Mouse (Mus musculus) ES-Bruce4 (cell line): Measurements from ENCODE around the gene Fbxl18.

Experiments used
- CTCF ChIP-seq: IDR thresholded peaks from one replicate; pipeline ENCODE4 v1.8.1; 2011; ENCODE audit warnings: low read depth, low read length
- POLR2A ChIP-seq: IDR thresholded peaks from one replicate; pipeline ENCODE4 v1.8.1; 2011; ENCODE audit warnings: low read length; ENCODE audit not compliant: insufficient read depth

DNA sequence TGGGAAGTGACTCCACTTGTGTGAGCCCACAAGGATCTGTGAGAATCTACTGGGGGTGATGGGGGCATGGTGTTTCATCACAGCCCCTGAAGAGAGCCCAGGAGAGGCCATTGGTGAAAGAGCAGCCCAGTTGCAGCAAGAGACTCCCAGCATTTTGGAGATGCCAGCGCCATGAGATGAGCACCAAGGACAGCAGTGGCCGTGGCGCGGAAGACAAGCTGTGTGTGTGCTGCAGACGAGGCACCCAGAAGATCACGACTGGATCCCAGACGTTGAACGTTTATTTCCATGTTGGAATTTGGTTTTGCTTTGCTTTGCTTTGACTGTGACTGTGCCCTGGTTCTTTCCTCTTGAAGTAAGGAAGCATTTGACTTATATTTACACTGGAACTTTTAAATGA lies 22.2 kb upstream of the Fbxl18 start:
- TF ChIP-seq POLR2A (no peak), CTCF (no peak)
